Mouse (Mus musculus): ENCODE results near the gene Tra2a. TPM values are rescaled to one million over a fixed set of nuclear protein-coding genes. Genes with fewer than 3 reads are reported as not detected.

Gene Tra2a
- total and polyA plus RNA-seq, 2 experiments from 2014 or later, result 43.0 to 54.3 TPM

DNA sequence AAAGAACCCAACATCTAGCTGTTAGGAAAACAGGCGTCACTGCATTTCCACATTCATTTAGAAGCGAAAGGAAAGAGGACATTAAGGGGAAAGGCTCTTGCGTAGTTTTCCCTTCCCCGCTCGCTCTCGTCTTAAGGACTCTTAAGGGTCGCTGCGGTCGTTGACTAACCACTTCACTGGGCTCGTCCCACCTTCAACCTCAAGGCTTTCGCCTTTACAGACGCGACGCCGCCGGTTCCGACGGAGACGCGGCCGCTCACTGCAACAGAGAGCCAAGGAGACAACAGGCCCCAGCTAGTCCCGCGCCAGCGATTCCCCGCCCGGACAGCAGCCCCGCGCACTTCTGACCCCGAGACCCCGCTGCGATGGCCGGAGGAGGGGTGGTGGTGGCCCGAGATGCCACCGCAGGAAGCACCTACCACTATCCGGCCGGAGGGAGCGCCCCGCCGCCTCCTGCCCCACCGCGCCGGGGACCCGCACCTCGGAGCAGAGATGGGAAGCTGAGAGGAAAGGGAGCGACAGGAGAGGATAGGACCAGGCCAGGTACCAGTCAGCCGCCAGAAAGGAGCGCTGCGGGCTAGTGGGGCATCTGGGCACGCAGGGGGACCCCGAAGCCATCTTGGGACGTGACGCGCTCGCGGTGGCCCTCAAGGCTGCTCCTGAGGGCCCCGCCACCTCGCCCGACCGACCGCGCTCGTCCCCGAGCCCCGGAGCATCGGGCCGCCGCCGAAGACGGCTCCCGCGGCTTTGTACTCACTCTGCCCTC is 569 bp downstream of the Tra2a start:
- TF ChIP-seq CTCF (IDR thresholded peaks at IDR 0.05; ENCODE audit: low read depth), result no peak
- peak overlapping the region; percentile 98 for H3K4me3 ChIP-seq (ENCODE audit: low read length)
- peak overlapping the region; percentile 99 for H3K27ac ChIP-seq
- no peaks in the 10 kb centered on the region for H3K9me3 ChIP-seq (ENCODE audit: low read length)
- H3K36me3 ChIP-seq (ENCODE audit: insufficient read depth, low read length), result no peaks in the 10 kb centered on the region
- H3K4me2 ChIP-seq (ENCODE audit: low read depth, low read length), result peak overlapping the region; percentile 77
- H3K27me3 ChIP-seq (ENCODE audit: insufficient read depth, low read length), result no peaks in the 10 kb centered on the region
- peak overlapping the region; percentile 96 for H3K9ac ChIP-seq (replicated peaks; ENCODE audit: low read length)
- ATAC-seq (peak; percentile 87), DNase-seq (ENCODE audit: low spot score) (peak; percentile 43)
- under 1% methylated on average over 67 of the region's 71 CpGs for WGBS
- H3K4me1 ChIP-seq (ENCODE audit: insufficient read depth, low read length), result peaks cover 10% of the 10 kb centered on the region

DNA sequence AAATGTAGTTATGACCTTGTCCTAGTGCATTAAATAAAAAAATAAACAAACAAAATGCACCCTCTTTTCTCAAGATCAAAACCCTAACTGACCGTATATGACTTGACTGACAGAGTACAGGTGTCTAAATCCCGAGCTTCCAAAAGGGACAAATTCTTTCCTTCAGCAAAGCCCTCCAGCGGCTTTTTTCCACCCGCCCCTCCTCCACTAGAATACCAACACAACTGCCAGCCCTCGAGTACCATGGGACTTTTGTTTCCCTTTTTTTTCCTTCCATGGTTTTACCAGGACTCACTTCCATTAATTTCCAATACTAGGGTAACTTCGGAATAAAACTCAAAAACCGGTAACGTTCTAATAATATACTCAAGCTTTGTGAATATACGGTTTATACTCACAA is 1.4 kb downstream of the Tra2a start:
- under 1% methylated on average over 9 of the region's 9 CpGs for WGBS
- DNase-seq (ENCODE audit: low spot score) (peak; percentile 27), ATAC-seq (no peak)
- peak overlapping the region; percentile 98 for H3K4me3 ChIP-seq (ENCODE audit: low read length)
- H3K9ac ChIP-seq (replicated peaks; ENCODE audit: low read length), result peak overlapping the region; percentile 96
- no peak for TF ChIP-seq CTCF (IDR thresholded peaks at IDR 0.05; ENCODE audit: low read depth)
- no peaks in the 10 kb centered on the region for H3K27me3 ChIP-seq (ENCODE audit: insufficient read depth, low read length)
- H3K4me2 ChIP-seq (ENCODE audit: low read depth, low read length), result peak overlapping the region; percentile 77
- 0 out of 2 replicates have a peak overlapping the region, but pooled peaks have one; percentile 99 for H3K27ac ChIP-seq
- peaks cover 10% of the 10 kb centered on the region for H3K4me1 ChIP-seq (ENCODE audit: insufficient read depth, low read length)
- H3K9me3 ChIP-seq (ENCODE audit: low read length), result no peaks in the 10 kb centered on the region
- no peaks in the 10 kb centered on the region for H3K36me3 ChIP-seq (ENCODE audit: insufficient read depth, low read length)

DNA sequence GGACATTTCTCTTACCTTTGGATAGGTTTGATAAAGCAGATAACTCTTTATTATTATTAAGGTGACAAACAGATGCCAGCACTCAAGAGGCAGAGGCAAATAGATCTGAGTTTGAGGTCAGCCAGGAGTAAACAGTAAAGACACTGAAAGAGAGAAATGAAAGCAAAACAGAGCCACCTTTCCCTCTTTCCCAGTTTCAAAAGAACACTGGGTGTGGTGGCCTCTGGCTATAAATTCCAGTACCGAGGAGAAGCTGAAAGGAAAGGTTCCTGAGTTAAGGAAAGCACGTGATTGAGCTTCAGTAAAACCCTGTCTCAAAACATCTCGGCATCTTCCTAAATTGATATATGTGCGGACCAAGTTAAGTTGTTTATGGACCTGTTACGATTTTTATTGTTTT is 4.1 kb downstream of the Tra2a start:
- no peak overlapping the region for H3K9ac ChIP-seq (replicated peaks; ENCODE audit: low read length)
- peaks cover 10% of the 10 kb centered on the region for H3K4me1 ChIP-seq (ENCODE audit: insufficient read depth, low read length)
- DNase-seq (ENCODE audit: low spot score) (no peak), ATAC-seq (no peak)
- WGBS, result 67% methylated on average over 5 of the region's 5 CpGs
- H3K9me3 ChIP-seq (ENCODE audit: low read length), result no peaks in the 10 kb centered on the region
- H3K36me3 ChIP-seq (ENCODE audit: insufficient read depth, low read length), result no peaks in the 10 kb centered on the region
- no peaks in the 10 kb centered on the region for H3K27me3 ChIP-seq (ENCODE audit: insufficient read depth, low read length)
- no peak overlapping the region for H3K4me3 ChIP-seq (ENCODE audit: low read length)
- H3K27ac ChIP-seq, result no peak overlapping the region
- no peak overlapping the region for H3K4me2 ChIP-seq (ENCODE audit: low read depth, low read length)
- TF ChIP-seq CTCF (IDR thresholded peaks at IDR 0.05; ENCODE audit: low read depth), result no peak

DNA sequence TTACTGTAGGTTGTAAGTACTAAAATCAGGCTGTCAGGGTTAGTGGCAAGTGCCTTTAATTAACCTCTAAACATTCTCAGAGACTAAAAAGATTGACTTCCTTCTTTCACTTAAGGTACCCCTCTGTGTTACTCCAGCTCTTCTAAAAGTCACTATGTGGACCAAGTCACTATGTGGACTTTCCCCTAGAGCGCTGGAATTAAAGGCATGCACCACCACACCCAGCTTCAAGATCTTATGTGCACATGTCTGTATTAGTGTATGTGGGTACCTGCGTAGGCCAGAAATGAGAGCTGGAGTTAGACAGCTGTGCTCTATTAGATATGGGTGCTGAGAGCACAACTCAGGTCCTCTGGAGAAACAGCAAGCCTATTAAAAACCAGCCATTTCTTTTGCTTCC is 6.0 kb downstream of the Tra2a start:
- Histone ChIP-seq H3K27ac (no peak overlapping the region), H3K36me3 (ENCODE audit: insufficient read depth, low read length) (no peaks in the 10 kb centered on the region), H3K4me1 (ENCODE audit: insufficient read depth, low read length) (peaks cover 10% of the 10 kb centered on the region), H3K9ac (replicated peaks; ENCODE audit: low read length) (no peak overlapping the region), H3K9me3 (ENCODE audit: low read length) (no peaks in the 10 kb centered on the region), H3K4me3 (ENCODE audit: low read length) (no peak overlapping the region), H3K27me3 (ENCODE audit: insufficient read depth, low read length) (no peaks in the 10 kb centered on the region), H3K4me2 (ENCODE audit: low read depth, low read length) (no peak overlapping the region)
- 95% methylated on average over 2 of the region's 2 CpGs for WGBS
- no peak for TF ChIP-seq CTCF (IDR thresholded peaks at IDR 0.05; ENCODE audit: low read depth)
- no peak for ATAC-seq
- no peak for DNase-seq (ENCODE audit: low spot score)

DNA sequence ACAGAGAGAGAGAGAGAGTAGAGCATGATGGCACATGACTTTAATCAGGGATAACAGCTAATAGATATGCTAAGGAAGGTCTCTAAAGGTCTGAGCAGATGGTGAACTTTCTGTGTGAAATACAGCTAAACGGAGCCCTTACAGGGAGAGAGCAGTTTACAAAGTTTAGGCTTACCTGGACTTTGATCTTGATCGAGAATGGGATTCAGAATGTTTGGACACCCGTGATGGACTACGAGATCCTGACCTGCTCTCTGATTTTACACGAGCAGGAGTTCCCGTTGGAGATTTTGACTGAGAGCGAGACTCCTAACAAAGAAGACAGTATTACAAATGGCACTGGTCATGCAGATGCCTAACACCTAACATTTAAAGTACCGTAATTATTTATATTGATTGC is 11.6 kb downstream of the Tra2a start:
- Histone ChIP-seq H3K9ac (replicated peaks; ENCODE audit: low read length) (no peak overlapping the region), H3K27me3 (ENCODE audit: insufficient read depth, low read length) (no peaks in the 10 kb centered on the region), H3K9me3 (ENCODE audit: low read length) (no peaks in the 10 kb centered on the region), H3K36me3 (ENCODE audit: insufficient read depth, low read length) (peaks cover 21% of the 10 kb centered on the region), H3K27ac (no peak overlapping the region), H3K4me1 (ENCODE audit: insufficient read depth, low read length) (no peaks in the 10 kb centered on the region), H3K4me2 (ENCODE audit: low read depth, low read length) (no peak overlapping the region), H3K4me3 (ENCODE audit: low read length) (no peak overlapping the region)
- 97% methylated on average over 8 of the region's 8 CpGs for WGBS
- DNase-seq (ENCODE audit: low spot score), result no peak
- ATAC-seq, result no peak
- TF ChIP-seq CTCF (IDR thresholded peaks at IDR 0.05; ENCODE audit: low read depth), result no peak

DNA sequence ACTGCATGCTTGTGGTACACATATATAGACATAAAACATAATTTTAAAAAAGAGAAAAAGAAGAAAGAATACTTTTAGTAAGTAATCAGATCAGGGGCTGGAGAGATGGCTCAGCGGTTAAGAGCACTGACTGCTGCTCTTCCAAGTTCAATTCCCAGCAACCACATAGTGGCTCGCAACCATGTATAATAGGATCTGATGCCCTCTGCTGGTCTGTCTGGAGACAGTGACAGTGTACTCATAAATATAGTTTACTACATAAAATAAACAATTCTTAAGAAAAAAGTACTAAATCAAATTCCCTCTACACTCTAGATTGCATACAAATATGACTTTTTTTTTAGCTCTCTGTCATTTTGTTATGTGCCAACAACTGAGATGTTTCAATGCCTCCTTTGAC is 12.6 kb downstream of the Tra2a start:
- H3K4me1 ChIP-seq (ENCODE audit: insufficient read depth, low read length), result no peaks in the 10 kb centered on the region
- peak; percentile 25; the same call in 1 of the 2 replicates for TF ChIP-seq CTCF (IDR thresholded peaks at IDR 0.05; ENCODE audit: low read depth)
- DNase-seq (ENCODE audit: low spot score) (no peak), ATAC-seq (no peak)
- H3K9ac ChIP-seq (replicated peaks; ENCODE audit: low read length), result no peak overlapping the region
- no peak overlapping the region for H3K4me2 ChIP-seq (ENCODE audit: low read depth, low read length)
- no peak overlapping the region for H3K4me3 ChIP-seq (ENCODE audit: low read length)
- H3K36me3 ChIP-seq (ENCODE audit: insufficient read depth, low read length), result peaks cover 21% of the 10 kb centered on the region
- 98% methylated on average over 2 of the region's 2 CpGs for WGBS
- no peaks in the 10 kb centered on the region for H3K27me3 ChIP-seq (ENCODE audit: insufficient read depth, low read length)
- no peak overlapping the region for H3K27ac ChIP-seq
- no peaks in the 10 kb centered on the region for H3K9me3 ChIP-seq (ENCODE audit: low read length)

DNA sequence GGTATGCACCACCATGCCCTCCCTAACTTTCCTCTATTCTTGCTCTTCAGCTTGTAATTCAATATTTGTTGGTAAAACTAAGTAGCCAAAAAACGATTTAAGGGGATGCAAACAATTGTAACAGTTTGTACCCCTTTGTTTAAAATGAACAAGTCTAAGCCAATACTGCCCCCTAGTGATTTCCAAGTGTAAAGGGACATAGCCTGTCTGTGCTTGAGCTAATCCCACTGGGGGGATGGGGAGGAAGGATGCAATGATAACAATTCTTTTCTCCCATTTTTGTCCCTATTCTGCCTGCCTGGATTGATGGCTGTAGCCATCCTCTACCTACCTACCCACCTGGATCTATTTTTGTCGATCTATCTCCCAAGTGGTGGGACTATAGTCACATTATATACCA is 16.6 kb downstream of the Tra2a start:
- H3K36me3 ChIP-seq (ENCODE audit: insufficient read depth, low read length), result peaks cover 36% of the 10 kb centered on the region
- no peaks in the 10 kb centered on the region for H3K27me3 ChIP-seq (ENCODE audit: insufficient read depth, low read length)
- TF ChIP-seq CTCF (IDR thresholded peaks at IDR 0.05; ENCODE audit: low read depth), result peak; percentile 75
- H3K9ac ChIP-seq (replicated peaks; ENCODE audit: low read length), result no peak overlapping the region
- no peaks in the 10 kb centered on the region for H3K9me3 ChIP-seq (ENCODE audit: low read length)
- no peak overlapping the region for H3K27ac ChIP-seq
- H3K4me3 ChIP-seq (ENCODE audit: low read length), result no peak overlapping the region
- H3K4me1 ChIP-seq (ENCODE audit: insufficient read depth, low read length), result no peaks in the 10 kb centered on the region
- no peak overlapping the region for H3K4me2 ChIP-seq (ENCODE audit: low read depth, low read length)
- no peak for ATAC-seq
- DNase-seq (ENCODE audit: low spot score), result peak; percentile 84
- 47% methylated on average over 2 of the region's 2 CpGs for WGBS

Measured in hindbrain, postnatal 0 days (tissue).